Mouse (Mus musculus) retina, postnatal 7 days (tissue): ENCODE data around the gene Elmod3.

Experiments
- DNase-seq: peaks from one replicate; pipeline ENCODE4 v3.0.0-alpha.2; 2012; ENCODE audit warnings: low read depth, low spot score

Elmod3 gene

DNA sequence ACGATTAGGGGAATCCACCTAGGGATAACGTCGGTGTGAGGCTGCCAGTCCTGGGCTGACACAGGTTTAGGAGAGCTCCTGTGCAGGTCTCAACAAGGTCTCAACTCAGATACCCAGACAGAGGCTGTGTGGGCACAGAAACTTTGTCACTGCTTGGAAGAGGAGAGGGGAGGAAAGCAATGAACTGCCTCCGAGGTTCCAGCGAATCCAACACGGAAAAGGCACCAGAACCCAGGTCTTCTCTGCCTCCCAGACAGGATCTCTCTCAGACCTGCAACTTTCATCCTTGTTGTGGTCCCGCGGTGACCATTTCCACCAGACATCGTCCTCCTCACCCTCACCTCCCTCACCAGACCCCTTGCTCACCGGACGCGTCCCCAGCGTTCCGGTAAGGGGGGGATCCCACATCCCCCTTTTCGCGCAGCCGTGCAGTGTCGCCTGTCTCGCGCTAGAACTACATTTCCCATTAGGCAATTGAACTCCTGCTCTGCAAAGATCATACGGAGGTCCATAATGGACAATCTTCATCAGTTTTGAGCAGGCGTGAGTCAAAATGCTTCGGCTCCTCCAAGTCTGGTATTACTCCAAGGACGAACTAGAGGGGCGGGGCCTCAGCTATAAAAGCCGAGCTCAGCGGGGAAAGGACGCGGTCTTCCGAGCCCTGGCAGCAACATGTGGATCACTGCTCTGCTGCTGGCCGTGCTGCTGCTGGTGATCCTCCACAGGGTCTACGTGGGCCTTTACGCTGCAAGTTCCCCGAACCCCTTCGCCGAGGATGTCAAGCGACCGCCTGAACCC lies at the start of gene Elmod3, which contains the start of gene Retsat:
Gene Elmod3 (minus strand): TSS at position 458 of the 798 bp plus-strand sequence.
Gene Retsat (plus strand): TSS at position 520 of the 798 bp plus-strand sequence.
- DNase-seq = peak; percentile 92

DNA sequence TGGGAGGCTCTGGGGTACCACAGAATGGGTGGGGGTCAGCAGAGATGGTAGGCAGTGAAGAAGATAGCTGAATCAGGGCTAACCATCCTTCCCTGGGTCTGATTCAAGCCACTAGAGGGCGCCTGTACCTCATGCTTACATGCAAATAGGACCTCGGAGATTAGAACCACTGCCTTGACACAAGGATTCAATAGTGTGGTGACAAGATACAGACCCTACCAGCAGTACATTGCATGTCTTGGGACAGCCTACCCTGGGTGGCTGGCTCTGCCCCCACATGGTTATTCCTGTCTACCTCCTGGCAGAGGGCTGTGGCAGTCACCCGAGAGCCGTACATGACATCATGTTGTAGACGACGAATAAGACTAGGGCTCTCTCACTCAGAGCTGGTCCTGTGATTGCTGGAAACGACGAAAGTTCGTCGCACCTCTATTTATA lies 49.2 kb upstream of the Elmod3 start:
- DNase-seq = peak; percentile 62

DNA sequence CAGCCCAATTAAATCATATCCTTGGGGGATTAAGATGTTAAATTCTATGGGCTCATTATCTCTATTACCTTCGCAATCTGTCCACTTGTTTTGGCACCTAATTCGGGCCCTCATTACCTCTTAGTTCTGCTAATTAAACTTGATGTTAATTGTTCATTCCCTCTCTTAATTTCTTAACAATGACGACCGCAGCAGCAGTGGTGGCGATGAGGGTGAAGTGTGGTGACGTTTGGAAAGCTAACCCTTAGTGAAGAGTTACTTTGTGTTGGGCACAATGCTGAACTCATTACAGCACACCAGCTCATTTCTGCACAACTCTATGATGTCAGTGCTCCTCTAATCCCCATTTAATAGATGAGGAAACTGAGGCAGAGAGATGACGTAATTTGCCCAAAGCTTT lies 47.2 kb upstream of the Elmod3 start:
- DNase-seq = no peak

DNA sequence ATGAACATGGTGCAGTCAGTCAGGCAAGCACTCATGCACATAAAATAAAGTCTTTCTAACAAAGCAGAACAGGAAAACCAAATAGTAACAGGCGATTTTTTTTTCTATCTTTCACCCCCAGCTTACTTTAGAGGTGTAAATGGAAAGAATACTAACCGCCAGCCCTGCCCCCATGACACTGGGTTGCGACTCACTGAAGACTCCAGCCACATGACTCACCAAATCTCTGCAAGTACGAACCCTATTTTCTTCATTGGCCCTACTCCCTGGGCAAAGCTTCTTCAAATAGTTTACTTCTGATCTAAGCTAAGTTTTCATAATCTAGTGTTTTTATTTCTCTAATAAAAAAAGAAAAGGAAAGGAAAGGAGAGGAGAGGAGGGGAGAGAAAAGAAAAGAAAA lies 46.4 kb upstream of the Elmod3 start:
- no peak for DNase-seq

DNA sequence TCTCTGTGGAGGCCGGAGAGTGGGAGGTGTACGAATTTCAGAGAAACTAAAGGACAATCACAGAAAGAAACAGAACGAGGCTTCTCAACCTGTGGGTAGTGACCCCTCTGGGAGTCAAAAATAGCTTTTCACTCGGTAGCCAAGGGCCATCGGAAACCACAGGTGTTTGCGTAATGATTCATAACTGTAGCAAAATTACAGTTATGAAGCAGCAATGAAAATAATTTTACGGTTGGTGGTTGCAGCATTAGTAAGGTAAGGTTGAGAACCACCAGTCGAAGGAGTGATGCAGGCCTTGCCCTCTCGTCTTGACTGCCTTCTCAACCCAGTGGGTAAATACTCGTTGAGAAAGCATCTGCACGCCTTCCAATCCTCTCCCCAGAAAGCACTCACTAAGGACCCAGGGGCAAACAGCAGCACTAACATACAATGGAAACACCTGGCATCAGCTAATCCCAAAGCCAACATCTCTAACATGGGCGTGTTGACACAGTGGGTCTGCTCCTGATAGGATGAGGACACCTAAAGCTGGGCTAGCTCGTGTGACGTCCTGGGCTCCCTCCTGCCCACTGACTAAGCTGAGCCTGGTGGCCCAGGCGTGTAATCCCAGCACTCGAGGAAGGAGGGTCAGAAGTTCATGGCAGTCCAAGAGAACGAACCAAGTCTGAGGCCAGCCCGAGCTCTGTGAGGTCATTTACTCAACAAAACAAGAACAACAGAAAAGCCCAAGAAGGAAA lies 43.2 kb upstream of the Elmod3 start:
- no peak for DNase-seq

DNA sequence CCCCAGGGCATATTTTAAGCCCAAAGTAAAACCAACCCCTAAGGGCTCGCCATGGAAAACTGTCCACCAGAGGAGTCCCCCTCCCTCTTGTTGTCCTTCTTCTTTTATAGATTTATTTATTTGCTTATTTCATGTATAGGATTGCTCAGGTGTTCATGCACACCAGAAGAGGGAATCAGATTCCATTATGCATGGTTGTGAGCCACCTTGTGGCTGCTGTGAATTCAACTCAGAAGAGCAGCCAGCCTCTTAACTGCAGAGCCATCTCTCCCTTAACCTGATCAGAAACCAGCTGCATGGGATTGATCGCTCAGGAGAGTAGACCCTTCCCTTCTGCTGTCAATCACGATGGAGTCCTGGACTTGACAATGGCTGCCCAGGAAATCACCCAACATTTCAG lies 38.7 kb upstream of the Elmod3 start:
- DNase-seq = no peak

DNA sequence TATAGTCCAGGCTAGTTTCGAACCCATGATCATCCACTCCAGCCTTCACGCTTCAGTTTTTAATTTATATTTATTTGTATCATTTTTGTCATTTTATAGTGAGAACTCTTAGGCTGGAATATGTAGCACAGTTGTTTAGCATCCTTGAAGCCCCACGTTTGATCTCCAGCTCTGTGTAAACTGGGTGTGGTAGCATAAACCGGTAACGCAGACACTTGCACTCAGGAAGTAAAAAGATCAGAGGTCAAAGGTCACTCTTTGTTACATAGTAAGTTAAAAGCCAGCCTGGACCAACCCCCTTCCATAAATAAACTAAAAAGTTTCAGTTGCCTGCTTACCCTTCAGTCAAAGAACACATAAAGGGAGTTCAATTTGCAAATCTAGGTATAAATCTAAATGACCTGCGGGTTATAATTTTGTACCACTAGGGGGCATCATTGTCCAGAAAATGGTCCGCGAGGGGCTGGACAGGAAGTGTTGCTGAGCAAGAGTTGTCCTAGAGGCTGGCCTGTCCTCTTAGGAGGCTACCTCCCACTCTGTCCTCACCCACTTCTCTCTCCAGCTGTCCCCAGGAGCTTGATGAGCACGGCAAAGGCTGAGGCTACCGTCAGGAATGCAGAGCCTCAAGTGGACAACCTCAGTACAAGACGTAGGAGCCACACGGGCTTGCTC lies 37.7 kb upstream of the Elmod3 start:
- peak; percentile 45 for DNase-seq

DNA sequence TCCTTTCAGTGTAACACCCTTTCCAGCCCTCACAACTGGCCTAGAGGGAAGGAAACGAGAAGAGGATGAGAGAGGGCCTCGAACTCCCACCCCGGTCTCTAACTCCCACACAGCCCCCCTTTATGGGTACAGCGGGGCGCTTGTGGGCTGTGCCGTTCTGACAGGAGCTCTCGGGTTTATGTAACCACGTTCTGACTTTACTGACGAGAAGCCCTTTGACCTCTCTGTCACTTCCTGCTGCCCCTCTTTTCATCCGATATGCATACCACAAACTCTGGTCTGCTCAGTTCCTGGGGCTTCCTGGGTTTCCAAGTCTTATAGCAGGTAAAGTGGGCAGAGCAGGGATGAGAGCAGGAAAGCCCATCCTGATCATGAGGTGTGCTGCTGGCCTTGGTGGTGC lies 36.1 kb upstream of the Elmod3 start:
- no peak for DNase-seq

DNA sequence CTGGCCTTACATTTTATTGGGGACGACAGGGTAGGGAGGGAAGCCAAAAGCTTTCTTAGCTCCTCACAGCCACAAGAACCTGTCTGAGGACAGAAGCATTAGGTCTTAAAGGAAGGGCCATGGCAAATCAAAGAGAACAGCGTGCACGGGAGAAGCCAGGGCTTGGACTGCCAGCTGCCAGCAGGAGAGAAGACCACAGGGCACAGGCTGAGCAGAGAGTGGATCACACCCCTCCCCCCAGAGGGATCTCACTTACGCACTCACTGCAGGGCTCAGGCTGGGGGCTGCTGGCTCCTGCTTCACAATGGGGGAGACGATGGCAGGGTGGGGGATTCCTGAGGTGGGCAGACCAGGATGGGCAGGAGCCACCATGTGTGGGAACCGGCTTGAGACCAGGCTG lies 33.5 kb upstream of the Elmod3 start:
- no peak for DNase-seq

DNA sequence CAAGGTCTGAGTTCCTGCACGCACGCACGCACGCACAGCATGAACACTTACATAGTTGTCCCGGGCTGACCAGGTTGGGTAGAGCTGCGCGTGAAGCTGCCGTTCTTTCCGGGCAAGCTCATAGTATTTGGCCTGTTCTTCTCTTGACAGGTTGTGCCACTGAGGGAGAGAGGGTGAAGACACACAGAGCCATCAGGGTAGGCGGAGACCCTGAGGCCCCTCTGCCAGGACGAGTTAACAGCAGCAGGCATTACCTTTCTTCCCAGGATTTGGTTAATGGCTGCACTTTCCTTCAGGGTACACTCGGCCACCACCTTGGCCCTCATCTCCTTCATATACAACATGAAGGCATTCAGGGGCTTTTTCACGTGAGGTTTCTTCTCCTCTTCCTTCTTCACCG lies 32.7 kb upstream of the Elmod3 start:
- DNase-seq = no peak

DNA sequence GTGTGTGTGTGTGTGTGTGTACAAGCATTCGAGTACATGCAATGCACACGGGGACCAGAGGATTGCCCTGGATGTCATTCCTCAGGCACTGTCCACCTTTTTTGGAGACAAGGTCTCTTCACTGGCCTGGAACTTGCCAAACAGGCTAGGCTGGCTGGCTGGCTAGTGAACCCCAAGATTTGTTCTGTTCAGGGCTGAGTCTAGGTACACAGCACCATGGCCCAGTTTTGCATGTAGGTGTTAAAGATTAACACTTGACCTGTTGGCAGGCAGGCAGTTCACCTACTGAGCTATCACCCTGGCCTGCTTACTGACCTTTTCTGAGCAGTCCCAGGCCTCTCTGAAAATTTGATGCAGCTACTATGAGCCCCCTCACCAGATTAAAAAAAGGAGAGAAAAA lies 32.2 kb upstream of the Elmod3 start:
- no peak for DNase-seq

DNA sequence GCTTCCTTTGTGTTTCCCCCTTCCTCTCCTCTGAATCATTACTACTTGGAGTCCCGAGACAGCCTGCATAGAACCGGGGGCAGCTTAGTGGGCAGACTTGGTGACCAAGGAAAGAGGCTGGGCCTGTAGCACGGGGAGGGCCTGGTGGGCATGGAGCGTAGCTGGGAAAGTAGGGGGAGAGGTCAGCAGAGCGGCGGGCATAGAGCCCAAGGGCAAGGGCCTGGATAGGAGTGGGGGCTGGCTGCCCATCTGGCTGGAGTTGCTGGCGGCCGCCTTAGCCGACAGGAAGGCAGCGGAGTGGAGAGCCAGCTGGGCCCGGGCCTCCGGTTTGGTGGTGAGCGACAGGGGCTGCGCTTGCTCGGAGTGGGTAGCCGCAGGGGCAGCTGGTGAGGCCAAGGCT lies 29.1 kb upstream of the Elmod3 start:
- DNase-seq = no peak

DNA sequence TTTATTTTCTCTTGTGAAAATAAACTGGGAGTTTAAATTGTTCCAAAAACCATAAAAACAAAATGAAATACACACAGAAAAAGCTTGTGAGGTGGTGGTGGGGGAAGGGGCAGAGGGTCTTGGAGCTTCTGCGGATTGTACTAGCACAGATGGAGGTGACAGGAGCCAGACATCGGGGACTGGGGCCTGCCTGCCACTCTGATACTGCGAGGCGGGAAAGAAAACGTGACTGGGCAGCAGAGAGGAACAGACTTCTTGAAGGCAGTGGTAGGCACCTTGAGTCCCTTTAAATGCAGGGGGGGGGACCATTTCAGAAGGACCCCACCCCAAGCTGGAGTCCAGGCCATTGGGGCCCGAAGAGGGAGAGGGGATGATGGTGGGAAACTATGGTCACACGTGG lies 28.2 kb upstream of the Elmod3 start:
- DNase-seq = no peak

DNA sequence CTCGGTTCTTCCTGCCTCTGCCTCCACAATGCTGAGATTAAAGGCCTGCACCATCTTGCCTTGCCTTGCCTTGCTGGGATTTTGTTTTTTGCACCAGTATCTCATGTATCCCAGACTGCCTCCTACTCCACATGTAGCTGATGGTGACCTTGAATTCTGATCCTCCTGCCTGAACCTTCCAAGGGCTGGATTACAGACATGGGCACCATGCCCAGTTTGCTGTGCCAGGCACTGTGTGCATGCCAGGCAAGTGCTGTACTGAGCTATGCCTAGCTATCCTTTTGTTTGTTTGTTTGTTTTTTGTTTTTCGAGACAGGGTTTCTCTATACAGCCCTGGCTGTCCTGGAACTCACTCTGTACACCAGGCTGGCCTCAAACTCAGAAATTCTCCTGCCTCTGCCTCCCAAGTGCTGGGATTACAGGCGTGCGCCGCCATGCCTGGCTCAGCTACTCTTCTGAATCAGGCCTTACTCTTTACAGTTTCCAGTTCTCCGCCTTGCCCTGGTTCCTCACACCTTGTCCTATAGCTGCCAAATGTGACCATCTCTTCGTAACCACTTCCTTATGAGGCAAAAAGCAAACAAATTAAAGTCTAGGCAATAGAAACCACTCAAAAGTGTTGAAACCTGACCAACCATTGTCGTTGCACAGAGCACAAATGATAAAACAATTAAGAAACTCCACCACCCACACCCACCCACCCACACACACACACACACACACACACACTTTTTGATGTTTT lies 25.6 kb upstream of the Elmod3 start:
- no peak for DNase-seq

DNA sequence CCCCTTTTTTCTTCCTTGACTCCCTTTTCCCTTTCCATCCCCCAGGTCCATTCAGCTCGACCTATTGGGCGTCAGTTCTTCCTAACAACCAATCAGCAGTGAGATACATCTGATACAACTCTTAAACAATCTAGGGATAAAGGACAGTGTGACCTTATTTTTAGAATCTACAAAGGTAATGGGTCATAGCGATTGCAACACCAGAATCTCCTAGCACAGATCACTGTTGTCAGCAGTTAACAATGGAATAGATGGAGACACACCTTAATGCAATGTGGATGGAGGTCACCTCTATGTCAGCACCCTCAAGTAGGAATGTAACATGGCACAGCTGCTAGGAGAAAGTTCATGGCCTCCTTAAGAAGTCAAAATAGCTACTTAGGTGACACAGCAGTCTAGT lies 24.7 kb upstream of the Elmod3 start:
- DNase-seq = no peak

DNA sequence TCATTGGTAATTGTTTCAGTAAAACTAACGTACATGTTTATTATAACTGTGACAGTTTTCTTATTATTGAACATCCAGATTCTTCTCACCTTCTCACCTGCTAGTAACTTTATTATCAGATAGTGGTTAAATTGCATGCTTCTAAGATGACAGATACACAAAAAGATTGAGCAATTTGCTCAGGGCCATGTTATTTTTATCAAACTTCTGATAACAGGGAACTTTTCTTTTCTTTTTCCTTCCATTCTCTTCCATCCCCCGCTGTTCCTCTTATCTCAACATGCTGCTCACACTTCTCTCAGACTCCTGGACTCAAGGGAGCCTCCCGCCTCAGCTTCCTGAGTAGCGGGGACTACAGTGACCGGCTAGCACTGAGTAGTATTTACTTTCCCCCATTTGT lies 22.7 kb upstream of the Elmod3 start:
- no peak for DNase-seq

DNA sequence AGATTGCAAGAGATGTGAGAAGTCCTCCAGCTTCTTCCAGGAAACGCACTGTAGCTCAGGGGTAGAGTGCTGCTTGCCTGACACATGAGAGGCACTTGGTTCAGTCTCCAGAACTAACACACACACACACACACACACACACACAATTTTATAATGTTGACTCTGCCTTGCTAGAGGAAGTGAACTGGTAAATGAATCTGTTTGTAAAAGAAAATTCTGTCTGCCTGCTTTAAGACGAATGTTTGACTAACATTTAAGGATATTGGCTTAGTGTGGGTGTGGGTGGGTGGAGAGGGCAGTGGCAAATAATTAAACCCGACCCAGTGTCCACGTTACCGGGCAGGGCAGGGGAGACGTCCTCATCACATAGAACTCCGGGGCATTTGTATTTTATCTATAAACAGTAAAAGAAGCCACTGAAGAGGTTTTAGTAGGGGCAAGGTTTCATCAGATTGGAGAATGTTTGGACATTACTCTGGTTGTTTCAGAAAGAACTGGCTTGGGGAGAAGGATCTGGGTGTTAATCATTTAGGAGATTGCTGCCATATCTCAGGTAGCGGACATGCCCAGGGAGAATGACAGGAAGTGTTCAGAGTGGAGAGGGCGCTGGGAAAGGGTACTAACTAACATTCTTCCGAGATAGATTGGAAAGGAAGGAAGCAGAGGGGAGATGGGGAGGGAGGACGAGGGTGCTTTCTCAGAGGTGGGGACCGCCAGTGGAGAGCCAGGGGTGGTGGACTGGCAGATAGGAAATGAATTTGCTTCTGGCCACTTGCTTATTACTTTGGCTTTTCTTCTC lies 21.7 kb upstream of the Elmod3 start:
- no peak for DNase-seq

DNA sequence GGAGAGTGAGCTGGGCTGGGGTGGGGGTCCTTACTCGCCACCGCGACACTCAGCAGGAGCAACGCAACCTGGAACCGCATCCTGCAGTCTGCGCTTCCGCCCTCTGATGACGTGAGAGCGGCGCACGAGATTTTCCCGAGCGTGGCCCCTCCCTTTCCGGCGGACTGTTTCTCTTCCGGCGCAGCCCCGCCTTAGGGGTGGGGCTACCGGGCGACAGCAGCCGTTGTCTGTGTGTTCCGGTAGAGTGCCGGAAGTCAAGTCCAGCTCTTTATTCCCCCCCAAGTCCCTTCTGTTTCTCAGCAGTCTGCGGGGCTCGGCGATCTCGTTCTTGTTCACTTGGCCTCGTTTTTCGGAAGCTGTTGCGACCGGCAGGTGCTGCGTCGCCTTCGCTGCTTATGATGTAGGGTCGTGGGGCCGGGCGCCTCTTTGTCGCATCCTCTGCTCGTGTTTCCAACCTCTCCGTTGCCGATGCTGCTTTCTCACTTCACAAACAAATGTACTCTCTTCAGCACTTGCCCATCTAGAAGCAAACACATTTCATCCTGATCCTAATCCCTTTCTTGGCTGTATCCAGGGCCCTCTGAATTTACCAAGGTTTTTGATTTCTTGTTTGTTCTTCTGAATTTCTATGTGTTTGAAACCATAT lies 18.6 kb upstream of the Elmod3 start, which contains the start of gene Tgoln1:
Gene Tgoln1 (minus strand): TSS at position 358 of the 646 bp plus-strand sequence.
- peak; percentile 91 for DNase-seq

DNA sequence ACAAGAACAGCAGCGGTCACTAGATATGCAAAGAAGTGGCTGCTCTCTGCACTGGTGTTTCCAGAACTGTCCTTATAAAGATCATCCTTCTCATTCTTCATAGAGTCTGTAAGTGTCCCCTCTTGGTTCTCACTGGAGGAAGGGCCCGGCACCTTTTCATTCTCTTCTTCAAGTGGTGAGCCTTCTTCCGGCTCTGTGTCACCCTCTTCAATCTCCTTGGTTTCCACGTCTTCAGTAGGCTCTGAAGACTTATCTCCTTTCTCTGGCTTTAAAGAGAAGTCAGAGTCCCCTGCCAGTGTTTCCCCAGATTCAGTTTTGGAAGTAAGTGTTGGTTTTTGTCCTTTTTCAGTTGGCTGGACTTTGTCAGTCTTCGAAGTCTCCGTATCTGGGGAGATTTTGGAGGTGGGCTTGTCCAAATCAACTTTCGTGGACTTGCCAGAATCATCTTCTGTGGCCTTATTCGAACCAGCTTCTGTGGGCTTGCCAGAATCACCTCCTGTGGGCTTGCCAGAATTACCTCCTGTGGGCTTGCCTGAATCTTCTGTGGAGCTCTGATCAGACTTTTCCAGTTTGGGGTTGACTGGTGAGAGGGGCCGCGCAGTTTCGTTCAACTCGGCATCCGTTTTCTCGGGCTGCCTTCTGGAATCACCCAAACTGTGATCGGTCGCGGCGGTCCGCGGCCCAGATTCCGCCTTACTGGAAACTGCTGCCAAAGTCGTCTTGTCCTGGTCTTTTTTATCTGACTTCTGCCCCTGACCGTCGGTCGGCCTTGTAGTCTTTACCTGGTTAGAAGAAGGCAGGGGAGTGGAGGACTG lies 17.6 kb upstream of the Elmod3 start:
- DNase-seq = no peak
